Mouse (Mus musculus): ENCODE data around the gene Tcf20. TPM values are rescaled to one million over a fixed set of nuclear protein-coding genes. Genes with fewer than 3 reads are reported as not detected.
A peak's percentile ranks its signal among the peaks of the same experiment; 100 is the strongest.

Gene Tcf20
- polyA plus RNA-seq, 1 experiment from 2014 or later: 3.9 TPM

- H3K9me3 ChIP-seq (ENCODE audit: control insufficient read depth): no peaks in the 10 kb centered on the region
- ATAC-seq: no peak
- H3K4me2 ChIP-seq (replicated peaks; ENCODE audit: low read depth): no peak overlapping the region
- no peak overlapping the region for H3K27ac ChIP-seq (ENCODE audit: low read depth, low read length)
- H3K36me3 ChIP-seq (ENCODE audit: control insufficient read depth, insufficient read depth): no peaks in the 10 kb centered on the region
- H3K9ac ChIP-seq (ENCODE audit: low read depth, low read length): no peak overlapping the region
- H3K4me3 ChIP-seq (ENCODE audit: low read depth, low read length): no peak overlapping the region
- no peaks in the 10 kb centered on the region; the same call in 1 of the 2 replicates for H3K4me1 ChIP-seq (replicated peaks; ENCODE audit: control insufficient read depth, insufficient read depth, low read length)
- 71% methylated on average over 7 of the region's 7 CpGs for WGBS
- no peak for TF ChIP-seq CTCF (IDR thresholded peaks at IDR 0.05; ENCODE audit: low read depth)
- peaks cover 15% of the 10 kb centered on the region for H3K27me3 ChIP-seq (replicated peaks; ENCODE audit: control insufficient read depth, insufficient read depth, low read length)
Observed at GRCm38 (mm10) chr15:82984574-82984973, 3.1 kb downstream of the Tcf20 start.

- no peak overlapping the region for H3K4me2 ChIP-seq (replicated peaks; ENCODE audit: low read depth)
- no peak for ATAC-seq
- H3K9ac ChIP-seq (ENCODE audit: low read depth, low read length): no peak overlapping the region
- no peaks in the 10 kb centered on the region for H3K9me3 ChIP-seq (ENCODE audit: control insufficient read depth)
- no peaks in the 10 kb centered on the region; the same call in 1 of the 2 replicates for H3K4me1 ChIP-seq (replicated peaks; ENCODE audit: control insufficient read depth, insufficient read depth, low read length)
- H3K27ac ChIP-seq (ENCODE audit: low read depth, low read length): no peak overlapping the region
- no peaks in the 10 kb centered on the region for H3K36me3 ChIP-seq (ENCODE audit: control insufficient read depth, insufficient read depth)
- no peak for TF ChIP-seq CTCF (IDR thresholded peaks at IDR 0.05; ENCODE audit: low read depth)
- peaks cover 11% of the 10 kb centered on the region for H3K27me3 ChIP-seq (replicated peaks; ENCODE audit: control insufficient read depth, insufficient read depth, low read length)
- WGBS: 57% methylated on average over 4 of the region's 4 CpGs
- no peak overlapping the region for H3K4me3 ChIP-seq (ENCODE audit: low read depth, low read length)
Observed at GRCm38 (mm10) chr15:82984097-82984496, 3.6 kb downstream of the Tcf20 start.

- Histone ChIP-seq H3K36me3 (ENCODE audit: control insufficient read depth, insufficient read depth) (no peaks in the 10 kb centered on the region), H3K9me3 (ENCODE audit: control insufficient read depth) (no peaks in the 10 kb centered on the region), H3K4me1 (replicated peaks; ENCODE audit: control insufficient read depth, insufficient read depth, low read length) (no peaks in the 10 kb centered on the region; the same call in 1 of the 2 replicates), H3K27me3 (replicated peaks; ENCODE audit: control insufficient read depth, insufficient read depth, low read length) (peaks cover 8% of the 10 kb centered on the region), H3K27ac (ENCODE audit: low read depth, low read length) (no peak overlapping the region), H3K4me3 (ENCODE audit: low read depth, low read length) (no peak overlapping the region), H3K4me2 (replicated peaks; ENCODE audit: low read depth) (peak overlapping the region; percentile 33; the same call in 1 of the 2 replicates), H3K9ac (ENCODE audit: low read depth, low read length) (no peak overlapping the region)
- ATAC-seq: no peak
- TF ChIP-seq CTCF (IDR thresholded peaks at IDR 0.05; ENCODE audit: low read depth): no peak
- WGBS: 46% methylated on average over 9 of the region's 9 CpGs
Observed at GRCm38 (mm10) chr15:82983416-82984026, 4.2 kb downstream of the Tcf20 start.

- Histone ChIP-seq H3K36me3 (ENCODE audit: control insufficient read depth, insufficient read depth) (no peaks in the 10 kb centered on the region), H3K4me1 (replicated peaks; ENCODE audit: control insufficient read depth, insufficient read depth, low read length) (no peaks in the 10 kb centered on the region; the same call in 1 of the 2 replicates), H3K4me3 (ENCODE audit: low read depth, low read length) (no peak overlapping the region), H3K4me2 (replicated peaks; ENCODE audit: low read depth) (peak overlapping the region; percentile 33), H3K9me3 (ENCODE audit: control insufficient read depth) (no peaks in the 10 kb centered on the region), H3K27ac (ENCODE audit: low read depth, low read length) (no peak overlapping the region), H3K9ac (ENCODE audit: low read depth, low read length) (no peak overlapping the region), H3K27me3 (replicated peaks; ENCODE audit: control insufficient read depth, insufficient read depth, low read length) (peaks cover 6% of the 10 kb centered on the region)
- WGBS: 29% methylated on average over 18 of the region's 18 CpGs
- ATAC-seq: no peak
- no peak for TF ChIP-seq CTCF (IDR thresholded peaks at IDR 0.05; ENCODE audit: low read depth)
Observed at GRCm38 (mm10) chr15:82982724-82983415, 4.8 kb downstream of the Tcf20 start.

- no peak for TF ChIP-seq CTCF (IDR thresholded peaks at IDR 0.05; ENCODE audit: low read depth)
- H3K27ac ChIP-seq (ENCODE audit: low read depth, low read length): no peak overlapping the region
- no peaks in the 10 kb centered on the region for H3K4me1 ChIP-seq (replicated peaks; ENCODE audit: control insufficient read depth, insufficient read depth, low read length)
- H3K4me2 ChIP-seq (replicated peaks; ENCODE audit: low read depth): no peak overlapping the region
- WGBS: 52% methylated on average over 15 of the region's 15 CpGs
- H3K36me3 ChIP-seq (ENCODE audit: control insufficient read depth, insufficient read depth): no peaks in the 10 kb centered on the region
- no peak for ATAC-seq
- peaks cover 6% of the 10 kb centered on the region for H3K27me3 ChIP-seq (replicated peaks; ENCODE audit: control insufficient read depth, insufficient read depth, low read length)
- no peak overlapping the region for H3K9ac ChIP-seq (ENCODE audit: low read depth, low read length)
- H3K9me3 ChIP-seq (ENCODE audit: control insufficient read depth): no peaks in the 10 kb centered on the region
- H3K4me3 ChIP-seq (ENCODE audit: low read depth, low read length): no peak overlapping the region
Observed at GRCm38 (mm10) chr15:82981676-82982520, 5.8 kb downstream of the Tcf20 start.

GRCm38 (mm10) chr15:82979531-82979930 is 8.1 kb downstream of the Tcf20 start:
- Histone ChIP-seq H3K9ac (ENCODE audit: low read depth, low read length) (no peak overlapping the region), H3K27ac (ENCODE audit: low read depth, low read length) (no peak overlapping the region), H3K4me1 (replicated peaks; ENCODE audit: control insufficient read depth, insufficient read depth, low read length) (no peaks in the 10 kb centered on the region), H3K4me2 (replicated peaks; ENCODE audit: low read depth) (no peak overlapping the region), H3K27me3 (replicated peaks; ENCODE audit: control insufficient read depth, insufficient read depth, low read length) (peaks cover 2% of the 10 kb centered on the region), H3K9me3 (ENCODE audit: control insufficient read depth) (no peaks in the 10 kb centered on the region), H3K4me3 (ENCODE audit: low read depth, low read length) (no peak overlapping the region), H3K36me3 (ENCODE audit: control insufficient read depth, insufficient read depth) (no peaks in the 10 kb centered on the region)
- no peak for ATAC-seq
- 81% methylated on average over 1 of the region's 1 CpGs for WGBS
- no peak for TF ChIP-seq CTCF (IDR thresholded peaks at IDR 0.05; ENCODE audit: low read depth)
